Mouse (Mus musculus): Measurements from ENCODE around the gene Wwox. TPM values are rescaled to one million over a fixed set of nuclear protein-coding genes. Genes with fewer than 3 reads are reported as not detected.

Gene Wwox
- polyA plus RNA-seq, 2 experiments from 2014 or later, result 9.2 to 11.6 TPM

- ATAC-seq, result no peak
These were observed 431.0 kb downstream of the Wwox start for GRCm38 (mm10) chr8:114870410-114870809.

- ATAC-seq, result no peak
These were observed 433.0 kb downstream of the Wwox start for GRCm38 (mm10) chr8:114872491-114872890.

- no peak for ATAC-seq
These were observed 435.7 kb downstream of the Wwox start for GRCm38 (mm10) chr8:114875161-114875560.

GRCm38 (mm10) chr8:114876161-114876611 is 436.7 kb downstream of the Wwox start:
- ATAC-seq, result no peak

- no peak for ATAC-seq
These were observed 437.3 kb downstream of the Wwox start for GRCm38 (mm10) chr8:114876696-114877206.

GRCm38 (mm10) chr8:114877234-114877633 is 437.8 kb downstream of the Wwox start:
- no peak for ATAC-seq

- ATAC-seq, result no peak
These were observed 439.2 kb downstream of the Wwox start for GRCm38 (mm10) chr8:114878449-114879276.

GRCm38 (mm10) chr8:114879277-114879568 is 439.8 kb downstream of the Wwox start:
- no peak for ATAC-seq

- ATAC-seq, result peak; percentile 78
These were observed 440.2 kb downstream of the Wwox start for GRCm38 (mm10) chr8:114879678-114880077.

- peak; percentile 48 for ATAC-seq
These were observed 441.1 kb downstream of the Wwox start for GRCm38 (mm10) chr8:114880475-114881135.

GRCm38 (mm10) chr8:114881891-114882401 is 442.5 kb downstream of the Wwox start:
- ATAC-seq, result peak; percentile 51

- ATAC-seq, result no peak
These were observed 443.0 kb downstream of the Wwox start for GRCm38 (mm10) chr8:114882504-114882903.

- ATAC-seq, result no peak
These were observed 443.6 kb downstream of the Wwox start for GRCm38 (mm10) chr8:114882936-114883606.

- ATAC-seq, result no peak
These were observed 444.5 kb downstream of the Wwox start for GRCm38 (mm10) chr8:114883967-114884366.

GRCm38 (mm10) chr8:114885026-114885592 is 445.7 kb downstream of the Wwox start:
- no peak for ATAC-seq

GRCm38 (mm10) chr8:114888388-114888787 is 448.9 kb downstream of the Wwox start:
- ATAC-seq, result peak; percentile 51

- no peak for ATAC-seq
These were observed 450.3 kb downstream of the Wwox start for GRCm38 (mm10) chr8:114889578-114890374.

GRCm38 (mm10) chr8:114890478-114890877 is 451.0 kb downstream of the Wwox start:
- no peak for ATAC-seq

GRCm38 (mm10) chr8:114891252-114891651 is 451.8 kb downstream of the Wwox start:
- no peak for ATAC-seq

- ATAC-seq, result no peak
These were observed 458.0 kb downstream of the Wwox start for GRCm38 (mm10) chr8:114897432-114897831.

GRCm38 (mm10) chr8:114899157-114899556 is 459.7 kb downstream of the Wwox start:
- no peak for ATAC-seq

- no peak for ATAC-seq
These were observed 463.1 kb downstream of the Wwox start for GRCm38 (mm10) chr8:114902584-114902983.

Measured in activated CD4-positive, CD25-positive, alpha-beta regulatory T cell, adult 4 months (primary cell).